Mouse (Mus musculus): ENCODE data around the gene Sergef.

GRCm38 (mm10) chr7:46582750-46583149 lies 56.9 kb downstream of the Sergef start:
- no peak for TF ChIP-seq CTCF (IDR thresholded peaks at IDR 0.05; ENCODE audit: insufficient read depth, low read depth, low read length)
- TF ChIP-seq POLR2A (IDR thresholded peaks at IDR 0.05; ENCODE audit: insufficient read depth, low read depth, low read length) = no peak

Data from olfactory bulb, adult 2 months (tissue).